Mouse (Mus musculus) kidney, postnatal 25 days (tissue): Measurements from ENCODE around the gene Iqcj.

ENCODE experiments used
- DNase-seq, 2 experiments: peaks; one replicate each; pipeline ENCODE4 v3.0.0; 2021; ENCODE audit warnings: mixed read lengths in 2 of 2

The Iqcj gene

DNA sequence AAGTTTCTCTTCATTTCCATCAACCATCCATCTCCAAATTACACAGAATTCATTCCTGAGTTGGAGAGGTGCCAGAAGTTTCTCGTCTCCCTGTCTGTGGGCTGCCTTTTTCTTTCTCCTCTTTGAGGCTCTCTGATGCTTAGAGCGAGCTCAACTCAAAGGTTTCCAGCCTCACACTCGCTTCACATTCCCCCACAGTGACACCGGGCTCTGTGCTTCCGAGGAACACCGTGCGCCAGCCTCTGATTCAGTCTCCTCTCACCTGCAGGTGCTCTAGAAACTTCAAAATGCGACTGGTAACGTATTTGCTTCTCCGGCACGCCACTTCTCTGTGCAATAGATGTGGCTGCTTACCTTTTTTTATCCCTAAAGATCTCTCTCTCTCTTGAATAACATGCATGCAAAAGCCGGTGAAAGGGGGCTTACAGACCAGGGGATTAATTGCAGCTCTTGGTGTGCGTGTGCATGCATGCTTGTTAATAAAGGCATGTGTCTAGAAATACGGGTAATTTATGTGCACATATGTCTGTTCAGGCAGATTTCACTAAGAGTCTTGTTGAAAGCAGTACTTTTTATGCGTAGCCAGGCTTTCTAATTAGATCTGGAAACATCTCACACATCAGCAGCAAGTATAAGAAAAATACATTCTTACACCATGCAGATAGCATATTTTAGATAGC is at the start of gene Iqcj, which contains the start of gene Iqschfp:
Gene Iqcj, plus strand, starts transcription at position 195 of the 680 bp plus-strand sequence.
Gene Iqschfp, plus strand, starts transcription at position 207 of the 680 bp plus-strand sequence.
- DNase-seq = no peak

DNA sequence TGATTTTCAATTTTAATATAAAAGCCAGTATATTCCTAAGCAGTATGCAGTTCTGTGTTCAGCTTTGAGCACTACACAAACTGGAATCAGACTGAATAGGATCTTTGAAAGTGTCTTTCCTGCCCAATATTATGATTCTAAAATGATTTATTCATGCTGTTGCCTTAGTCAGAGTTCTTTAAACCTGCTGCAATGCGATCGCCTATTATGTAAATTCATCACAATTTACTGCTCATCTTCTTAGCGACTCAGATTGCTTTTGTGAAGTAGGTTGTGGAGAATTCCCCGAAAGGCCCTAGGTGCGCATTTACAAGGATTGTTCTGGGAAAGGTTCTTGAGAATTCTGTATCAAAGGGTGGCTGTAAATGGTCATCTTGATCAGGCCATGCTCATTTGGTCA is 39.6 kb upstream of the Iqcj start:
- no peak for DNase-seq

DNA sequence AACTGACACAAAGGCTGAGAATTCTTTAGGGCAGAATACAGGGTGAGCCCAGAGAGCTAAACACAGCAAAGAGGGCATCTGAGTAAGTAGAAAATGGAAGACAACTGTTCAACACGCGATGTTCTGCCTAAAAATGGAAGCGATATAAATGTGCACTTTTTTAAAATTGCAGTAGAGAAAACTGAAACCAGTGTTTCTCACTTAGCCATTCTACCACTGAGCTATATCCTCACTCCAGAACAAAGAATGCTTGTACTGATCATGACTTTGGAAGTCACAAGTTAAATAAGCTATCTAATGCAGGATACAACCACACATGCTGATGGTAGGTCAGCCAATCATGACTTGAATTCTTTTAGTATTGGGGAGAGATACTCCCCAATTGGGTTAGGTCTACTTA is 30.5 kb upstream of the Iqcj start:
- no peak for DNase-seq

- DNase-seq = peak in 1 of 2 experiments; percentile 3
Measured at GRCm38 (mm10) chr3:67867420-67868065, 24.5 kb upstream of the Iqcj start.

- no peak for DNase-seq
Measured at GRCm38 (mm10) chr3:67869424-67869823, 22.6 kb upstream of the Iqcj start.

GRCm38 (mm10) chr3:67877253-67877652 is 14.8 kb upstream of the Iqcj start:
- DNase-seq = no peak

- DNase-seq = no peak
Measured at GRCm38 (mm10) chr3:67884335-67884734, 7.7 kb upstream of the Iqcj start.

GRCm38 (mm10) chr3:67886176-67886575 is 5.8 kb upstream of the Iqcj start:
- no peak for DNase-seq

- no peak for DNase-seq
Measured at GRCm38 (mm10) chr3:67887251-67887650, 4.8 kb upstream of the Iqcj start.

- no peak for DNase-seq
Measured at GRCm38 (mm10) chr3:67892768-67893167, 748 bp downstream of the Iqcj start.

GRCm38 (mm10) chr3:67902517-67902916 is 10.5 kb downstream of the Iqcj start:
- no peak for DNase-seq

- DNase-seq = no peak
Measured at GRCm38 (mm10) chr3:67908586-67908985, 16.6 kb downstream of the Iqcj start.

GRCm38 (mm10) chr3:67918098-67918497 is 26.1 kb downstream of the Iqcj start:
- DNase-seq = no peak

- DNase-seq = no peak
Measured at GRCm38 (mm10) chr3:67918634-67919259, 26.7 kb downstream of the Iqcj start.

DNA sequence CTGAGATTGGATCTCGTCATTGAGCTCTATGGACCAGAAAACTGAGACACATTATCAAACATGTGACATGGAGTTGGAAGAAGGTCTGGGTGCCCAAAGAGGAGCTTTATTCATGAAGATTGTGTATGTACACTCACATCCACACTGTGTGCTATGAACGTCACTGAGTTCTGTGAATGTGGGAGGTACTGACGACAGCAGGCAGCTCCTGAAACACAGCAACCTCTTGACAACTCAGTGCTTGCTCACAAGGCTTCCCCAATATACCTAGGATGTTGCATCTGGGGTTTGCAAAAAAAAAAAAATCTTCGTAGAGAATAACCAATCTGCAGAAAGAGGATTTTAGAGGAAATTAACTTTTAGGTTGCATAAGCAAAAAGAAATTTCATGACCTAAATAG is 31.1 kb downstream of the Iqcj start:
- DNase-seq = no peak

GRCm38 (mm10) chr3:67925453-67925852 is 33.4 kb downstream of the Iqcj start:
- DNase-seq = no peak

DNA sequence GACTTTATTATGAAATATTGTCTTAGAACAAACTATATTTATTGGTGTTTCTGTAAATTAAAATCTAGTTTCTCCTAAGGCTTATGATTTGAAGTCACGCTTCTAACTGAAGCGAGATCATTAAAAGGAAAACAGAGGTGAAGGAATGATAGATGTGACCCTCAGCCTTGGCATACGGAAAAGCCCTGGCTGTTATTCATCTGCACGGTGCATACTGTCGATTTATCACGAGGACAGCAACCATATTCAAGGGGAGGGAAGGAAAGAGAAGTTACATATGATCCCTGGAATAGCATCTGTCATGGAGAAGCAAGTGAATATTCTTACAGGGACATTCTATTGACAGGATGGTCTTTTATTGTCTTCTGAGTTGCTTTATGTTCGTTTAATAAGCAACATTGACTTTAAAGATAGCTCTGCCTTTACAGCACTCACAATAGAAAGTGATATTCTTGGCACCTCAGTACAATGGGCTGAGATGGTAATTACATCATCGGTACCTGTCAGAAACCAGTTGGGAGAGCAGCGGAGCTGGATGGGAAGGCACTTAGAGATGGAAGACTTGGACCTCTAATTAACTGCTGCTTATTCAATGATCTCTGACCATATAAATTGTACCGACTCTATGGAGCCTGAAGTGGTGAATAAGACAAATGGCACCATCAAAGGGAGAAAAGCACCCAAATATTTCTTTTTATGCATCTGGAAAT is 38.6 kb downstream of the Iqcj start:
- no peak for DNase-seq

GRCm38 (mm10) chr3:67931181-67931580 is 39.2 kb downstream of the Iqcj start:
- no peak for DNase-seq

- DNase-seq = no peak
Measured at GRCm38 (mm10) chr3:67931914-67932313, 39.9 kb downstream of the Iqcj start.

DNA sequence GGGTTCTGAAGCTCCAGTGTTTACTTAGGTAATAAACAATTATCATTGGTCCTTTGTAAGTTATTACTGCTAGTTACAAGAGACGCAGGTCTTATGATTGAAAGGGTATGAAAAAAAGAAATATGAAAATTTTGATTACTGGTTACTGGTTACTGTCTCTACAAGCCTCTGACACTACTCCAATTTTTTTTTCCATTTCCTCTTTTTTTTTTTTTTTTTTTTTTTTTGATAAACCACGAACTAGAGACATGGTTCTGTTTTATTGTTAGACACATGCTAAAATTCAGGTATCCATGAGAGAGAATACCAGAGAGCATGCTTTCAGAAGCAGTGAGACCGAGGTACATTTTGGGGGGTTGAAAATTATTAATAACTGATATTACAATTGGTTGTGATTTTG is 43.8 kb downstream of the Iqcj start:
- no peak for DNase-seq

DNA sequence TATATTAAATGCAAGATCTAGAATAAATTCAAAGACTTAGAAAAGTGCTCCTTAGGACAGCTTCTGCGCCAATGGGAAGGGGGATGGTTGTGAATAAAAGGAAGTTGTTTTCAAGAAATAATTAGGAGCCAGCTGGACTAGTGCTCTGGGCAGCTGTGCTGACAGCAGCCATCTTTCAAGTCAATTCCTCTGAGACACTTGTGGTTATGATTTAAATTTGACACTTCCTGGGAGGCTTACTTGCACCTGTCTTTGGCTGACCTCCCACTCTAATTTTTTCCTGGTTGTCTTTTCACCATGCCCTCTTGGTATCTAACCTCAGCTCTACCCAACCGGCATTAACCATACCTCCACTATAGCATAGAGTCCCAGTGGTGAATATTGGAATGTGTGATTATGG is 55.0 kb downstream of the Iqcj start:
- DNase-seq = no peak

DNA sequence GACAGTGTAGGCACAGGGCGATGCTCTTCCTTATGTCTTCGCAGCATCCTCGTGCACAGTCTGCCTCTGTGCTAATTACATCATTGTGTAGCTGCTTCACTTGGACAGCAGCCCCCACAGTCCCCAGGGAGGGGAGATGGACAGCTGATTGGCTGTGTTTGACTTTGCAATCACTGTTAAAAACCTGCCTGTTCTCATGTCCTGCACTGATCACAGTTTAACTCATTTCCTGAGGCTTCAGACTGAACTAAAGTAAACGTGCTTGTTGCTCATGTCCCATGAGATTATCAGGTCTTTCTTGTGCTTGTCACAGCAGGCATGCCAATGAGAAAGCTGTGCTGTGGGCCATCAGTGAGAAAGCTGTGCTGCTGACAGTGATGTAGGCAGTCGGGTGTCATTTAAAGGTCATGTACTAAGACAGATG is 60.5 kb downstream of the Iqcj start:
- DNase-seq = no peak

- no peak for DNase-seq
Measured at GRCm38 (mm10) chr3:67954459-67955065, 62.5 kb downstream of the Iqcj start.
